Mouse (Mus musculus): ENCODE data around the gene Dnttip2. TPM values are rescaled to one million over a fixed set of nuclear protein-coding genes. Genes with fewer than 3 reads are reported as not detected.
"Not testable (repeated sequence)": the region's sequence is repeated elsewhere in the genome, so short reads cannot be mapped to it uniquely, and the experiment has no call there.

The Dnttip2 gene
- polyA plus RNA-seq (2016; fragmentation: Nextera tagmentation; extraction: Ambion mirVana), result 96.1 and 101 TPM in 2 replicates

- Histone ChIP-seq H3K9me3 (no peaks in the 10 kb centered on the region), H3K27me3 (ENCODE audit: poor library complexity, severe bottlenecking) (no peaks in the 10 kb centered on the region), H3K4me3 (peak within 1 kb of the TSS; percentile 94), H3K27ac (peak within 1 kb of the TSS; percentile 91), H3K4me1 (peaks cover 30% of the 10 kb centered on the region), H3K36me3 (replicated peaks) (peaks cover 44% of the 10 kb centered on the region)
- peak; percentile 93 for DNase-seq (ENCODE audit: extremely low spot score, low spot score)
- under 1% methylated on average over 57 of the region's 57 CpGs for WGBS
Observed at GRCm38 (mm10) chr3:122274241-122275024, at the start of gene Dnttip2. Dnttip2 (plus strand) TSS chr3:122274388.

- not testable (repeated sequence) for H3K36me3 ChIP-seq (replicated peaks); H3K4me3 ChIP-seq; DNase-seq (ENCODE audit: extremely low spot score, low spot score); H3K9me3 ChIP-seq; H3K4me1 ChIP-seq; H3K27ac ChIP-seq; H3K27me3 ChIP-seq (ENCODE audit: poor library complexity, severe bottlenecking)
- 84% methylated on average over 6 of the region's 6 CpGs for WGBS
Observed at GRCm38 (mm10) chr3:122226972-122227371, 47.2 kb upstream of the Dnttip2 start.

GRCm38 (mm10) chr3:122235772-122236171, 38.4 kb upstream of the Dnttip2 start:
- 83% methylated on average over 1 of the region's 1 CpGs for WGBS
- Histone ChIP-seq H3K36me3 (replicated peaks) (no peaks in the 10 kb centered on the region), H3K27me3 (ENCODE audit: poor library complexity, severe bottlenecking) (no peaks in the 10 kb centered on the region), H3K9me3 (no peaks in the 10 kb centered on the region), H3K4me1 (no peaks in the 10 kb centered on the region), H3K4me3 (no peak overlapping the region), H3K27ac (no peak overlapping the region)
- no peak for DNase-seq (ENCODE audit: extremely low spot score, low spot score)

GRCm38 (mm10) chr3:122242876-122243275, 31.3 kb upstream of the Dnttip2 start:
- WGBS, result 61% methylated on average over 6 of the region's 6 CpGs
- 0 out of 2 replicates have a peak overlapping the region, but pooled peaks have one; percentile 21 for H3K27ac ChIP-seq
- no peaks in the 10 kb centered on the region for H3K9me3 ChIP-seq
- no peaks in the 10 kb centered on the region for H3K36me3 ChIP-seq (replicated peaks)
- no peak for DNase-seq (ENCODE audit: extremely low spot score, low spot score)
- peaks cover 45% of the 10 kb centered on the region for H3K4me1 ChIP-seq
- no peak overlapping the region for H3K4me3 ChIP-seq
- no peaks in the 10 kb centered on the region for H3K27me3 ChIP-seq (ENCODE audit: poor library complexity, severe bottlenecking)

GRCm38 (mm10) chr3:122243416-122244167, 30.6 kb upstream of the Dnttip2 start:
- Histone ChIP-seq H3K36me3 (replicated peaks) (no peaks in the 10 kb centered on the region), H3K9me3 (no peaks in the 10 kb centered on the region), H3K27ac (peak overlapping the region; percentile 66), H3K27me3 (ENCODE audit: poor library complexity, severe bottlenecking) (no peaks in the 10 kb centered on the region), H3K4me3 (no peak overlapping the region), H3K4me1 (peaks cover 46% of the 10 kb centered on the region)
- no peak for DNase-seq (ENCODE audit: extremely low spot score, low spot score)
- 49% methylated on average over 14 of the region's 14 CpGs for WGBS

- peaks cover 46% of the 10 kb centered on the region for H3K4me1 ChIP-seq
- H3K27ac ChIP-seq, result peak overlapping the region; percentile 94
- H3K27me3 ChIP-seq (ENCODE audit: poor library complexity, severe bottlenecking), result no peaks in the 10 kb centered on the region
- no peak for DNase-seq (ENCODE audit: extremely low spot score, low spot score)
- H3K9me3 ChIP-seq, result no peaks in the 10 kb centered on the region
- H3K36me3 ChIP-seq (replicated peaks), result no peaks in the 10 kb centered on the region
- 51% methylated on average over 6 of the region's 6 CpGs for WGBS
- peak overlapping the region; percentile 95 for H3K4me3 ChIP-seq
Observed at GRCm38 (mm10) chr3:122244759-122245158, 29.4 kb upstream of the Dnttip2 start.

GRCm38 (mm10) chr3:122245215-122245877, 28.8 kb upstream of the Dnttip2 start, which contains the start of gene Gclm:
Gclm (plus strand) TSS chr3:122245557.
- Histone ChIP-seq H3K27ac (peak within 1 kb of the TSS; percentile 94), H3K9me3 (no peaks in the 10 kb centered on the region), H3K4me3 (peak within 1 kb of the TSS; percentile 95), H3K36me3 (replicated peaks) (no peaks in the 10 kb centered on the region), H3K27me3 (ENCODE audit: poor library complexity, severe bottlenecking) (no peaks in the 10 kb centered on the region), H3K4me1 (peaks cover 46% of the 10 kb centered on the region)
- under 1% methylated on average over 87 of the region's 90 CpGs for WGBS
- peak; percentile 91 for DNase-seq (ENCODE audit: extremely low spot score, low spot score)

GRCm38 (mm10) chr3:122245878-122246332, 28.3 kb upstream of the Dnttip2 start:
- Histone ChIP-seq H3K27ac (peak overlapping the region; percentile 94), H3K4me1 (peaks cover 46% of the 10 kb centered on the region), H3K9me3 (no peaks in the 10 kb centered on the region), H3K4me3 (peak overlapping the region; percentile 95), H3K27me3 (ENCODE audit: poor library complexity, severe bottlenecking) (no peaks in the 10 kb centered on the region), H3K36me3 (replicated peaks) (no peaks in the 10 kb centered on the region)
- DNase-seq (ENCODE audit: extremely low spot score, low spot score), result peak; percentile 70
- WGBS, result under 1% methylated on average over 50 of the region's 50 CpGs

GRCm38 (mm10) chr3:122246406-122246805, 27.8 kb upstream of the Dnttip2 start:
- DNase-seq (ENCODE audit: extremely low spot score, low spot score), result no peak
- H3K4me3 ChIP-seq, result peak overlapping the region; percentile 95
- H3K27me3 ChIP-seq (ENCODE audit: poor library complexity, severe bottlenecking), result no peaks in the 10 kb centered on the region
- peak overlapping the region; percentile 94 for H3K27ac ChIP-seq
- H3K9me3 ChIP-seq, result no peaks in the 10 kb centered on the region
- WGBS, result 32% methylated on average over 6 of the region's 6 CpGs
- peaks cover 3% of the 10 kb centered on the region; the same call in 1 of the 2 replicates for H3K36me3 ChIP-seq (replicated peaks)
- H3K4me1 ChIP-seq, result peaks cover 46% of the 10 kb centered on the region

- Histone ChIP-seq H3K27me3 (ENCODE audit: poor library complexity, severe bottlenecking) (no peaks in the 10 kb centered on the region), H3K4me1 (peaks cover 46% of the 10 kb centered on the region), H3K27ac (no peak overlapping the region; the same call in 1 of the 2 replicates), H3K36me3 (replicated peaks) (peaks cover 6% of the 10 kb centered on the region; the same call in 1 of the 2 replicates), H3K9me3 (no peaks in the 10 kb centered on the region), H3K4me3 (peak overlapping the region; percentile 95)
- no peak for DNase-seq (ENCODE audit: extremely low spot score, low spot score)
- WGBS, result 73% methylated on average over 12 of the region's 12 CpGs
Observed at GRCm38 (mm10) chr3:122246986-122247767, 27.0 kb upstream of the Dnttip2 start.

- no peak for DNase-seq (ENCODE audit: extremely low spot score, low spot score)
- no peaks in the 10 kb centered on the region for H3K27me3 ChIP-seq (ENCODE audit: poor library complexity, severe bottlenecking)
- H3K9me3 ChIP-seq, result no peaks in the 10 kb centered on the region
- no peak overlapping the region for H3K27ac ChIP-seq
- no peak overlapping the region for H3K4me3 ChIP-seq
- peaks cover 45% of the 10 kb centered on the region for H3K4me1 ChIP-seq
- peaks cover 6% of the 10 kb centered on the region; the same call in 1 of the 2 replicates for H3K36me3 ChIP-seq (replicated peaks)
- 99% methylated on average over 2 of the region's 2 CpGs for WGBS
Observed at GRCm38 (mm10) chr3:122247768-122248100, 26.5 kb upstream of the Dnttip2 start.

All from forebrain, embryonic 10.5 days (tissue).